Mouse (Mus musculus) bone marrow, adult 2 months (tissue): ENCODE results near the gene Tmem182.

ENCODE experiments used
- CTCF ChIP-seq: fragments of 200-500 bp; IDR thresholded peaks from 2 replicates; pipeline ENCODE4 v1.5.1; 2011; ENCODE audit warnings: low read length, control low read depth; ENCODE audit not compliant: control insufficient read depth, insufficient read depth
- POLR2A ChIP-seq: fragments of 200-500 bp; IDR thresholded peaks from 2 replicates; pipeline ENCODE4 v1.6.1; 2011; ENCODE audit warnings: low read depth, mild to moderate bottlenecking, control low read depth, low read length, borderline replicate concordance; ENCODE audit not compliant: control insufficient read depth

GRCm38 (mm10) chr1:40888396-40889040, 83.1 kb downstream of the Tmem182 start:
- TF ChIP-seq CTCF (no peak), POLR2A (no peak)
